Mouse (Mus musculus) neural tube, embryonic 15.5 days (tissue): ENCODE measurements at regions not wholly inside any gene's neighbourhood (a gene's known extent, or its start where the extent isn't known, plus 50 kb on each side); places are given as distances from the start of the nearest gene placed in this dataset.

Source experiments
- ATAC-seq: fragments of 200-750 bp; cut with Nextera tagmentation; 2 replicates; pipeline ENCODE4 v1.8.0; 2017; ENCODE audit warnings: mild to moderate bottlenecking, moderate TSS enrichment, moderate library complexity; ENCODE audit not compliant: low FRiP score
- H3K27ac ChIP-seq: fragments of 300-500 bp; sonication (generic); replicated peaks from 2 replicates; pipeline ENCODE4 v1.5.1; 2015; ENCODE audit warnings: mild to moderate bottlenecking, inconsistent platforms
- H3K27me3 ChIP-seq: fragments of 300-500 bp; sonication (generic); replicated peaks from 2 replicates; pipeline ENCODE4 v1.6.1; 2015; ENCODE audit warnings: inconsistent platforms
- H3K36me3 ChIP-seq: fragments of 300-500 bp; sonication (generic); 2 replicates; pipeline ENCODE4 v1.6.1; 2015; ENCODE audit warnings: inconsistent platforms
- H3K4me1 ChIP-seq: fragments of 300-500 bp; sonication (generic); 2 replicates; pipeline ENCODE4 v1.6.1; 2015; ENCODE audit warnings: inconsistent platforms
- H3K4me2 ChIP-seq: fragments of 300-500 bp; sonication (generic); 2 replicates; pipeline ENCODE4 v1.6.1; 2015; ENCODE audit warnings: inconsistent platforms, mild to moderate bottlenecking, moderate library complexity
- H3K4me3 ChIP-seq: fragments of 300-500 bp; sonication (generic); replicated peaks from 2 replicates; pipeline ENCODE4 v1.5.1; 2015; ENCODE audit warnings: mild to moderate bottlenecking, inconsistent platforms
- H3K9ac ChIP-seq: fragments of 300-500 bp; sonication (generic); replicated peaks from 2 replicates; pipeline ENCODE4 v1.6.1; 2015; ENCODE audit warnings: mild to moderate bottlenecking, inconsistent platforms
- H3K9me3 ChIP-seq: fragments of 300-500 bp; sonication (generic); replicated peaks from 2 replicates; pipeline ENCODE4 v1.6.1; 2016; ENCODE audit warnings: inconsistent platforms
- WGBS: fragments of 180-500 bp; shearing (Covaris S2); methylation state at CpG from one replicate; pipeline ENCODE4 v1.1.7; 2015; ENCODE audit warnings: mixed read lengths; 5-methylcytosine and 5-hydroxymethylcytosine counted together

DNA sequence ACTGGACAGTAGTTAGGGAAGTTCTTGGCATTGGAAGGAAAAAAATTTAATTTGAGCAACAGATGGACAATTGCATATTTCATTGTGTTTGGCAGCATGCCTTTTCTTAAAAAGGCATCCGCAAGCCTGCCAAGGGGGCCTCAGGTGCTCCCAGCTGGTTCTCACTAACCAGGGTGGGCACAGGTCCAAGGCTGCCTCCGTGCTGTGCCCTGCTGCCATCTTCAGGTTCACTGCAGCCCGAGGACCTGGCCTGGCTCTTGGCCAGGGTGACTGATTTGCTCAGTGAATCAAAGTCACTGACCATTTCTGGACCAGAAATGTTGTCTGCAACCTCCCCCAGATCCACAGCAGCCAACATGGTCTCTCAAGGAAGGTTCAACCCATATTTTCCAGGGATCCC lies 263.3 kb upstream of the Mgmt start:
- Histone ChIP-seq H3K9ac (no peak overlapping the region), H3K27me3 (no peaks in the 10 kb centered on the region), H3K4me2 (no peak overlapping the region), H3K4me1 (peaks cover 5% of the 10 kb centered on the region), H3K36me3 (no peaks in the 10 kb centered on the region), H3K9me3 (no peaks in the 10 kb centered on the region), H3K4me3 (no peak overlapping the region), H3K27ac (no peak overlapping the region)
- ATAC-seq = no peak
- WGBS = 51% methylated on average over 3 of the region's 3 CpGs

- no peaks in the 10 kb centered on the region for H3K36me3 ChIP-seq
- no peak overlapping the region for H3K4me3 ChIP-seq
- H3K9me3 ChIP-seq = no peaks in the 10 kb centered on the region
- 39% methylated on average over 5 of the region's 5 CpGs for WGBS
- ATAC-seq = no peak
- no peaks in the 10 kb centered on the region for H3K27me3 ChIP-seq
- H3K4me2 ChIP-seq = no peak overlapping the region
- peaks cover 5% of the 10 kb centered on the region for H3K4me1 ChIP-seq
- H3K9ac ChIP-seq = no peak overlapping the region
- no peak overlapping the region for H3K27ac ChIP-seq
Measured at GRCm38 (mm10) chr7:136640160-136640559, 254.3 kb upstream of the Mgmt start.

GRCm38 (mm10) chr7:136640771-136641170 lies 253.6 kb upstream of the Mgmt start:
- Histone ChIP-seq H3K36me3 (no peaks in the 10 kb centered on the region), H3K27me3 (no peaks in the 10 kb centered on the region), H3K4me3 (no peak overlapping the region), H3K9ac (no peak overlapping the region), H3K4me1 (peaks cover 3% of the 10 kb centered on the region), H3K4me2 (no peak overlapping the region), H3K27ac (no peak overlapping the region), H3K9me3 (no peaks in the 10 kb centered on the region)
- no peak for ATAC-seq
- WGBS = 89% methylated on average over 7 of the region's 7 CpGs

DNA sequence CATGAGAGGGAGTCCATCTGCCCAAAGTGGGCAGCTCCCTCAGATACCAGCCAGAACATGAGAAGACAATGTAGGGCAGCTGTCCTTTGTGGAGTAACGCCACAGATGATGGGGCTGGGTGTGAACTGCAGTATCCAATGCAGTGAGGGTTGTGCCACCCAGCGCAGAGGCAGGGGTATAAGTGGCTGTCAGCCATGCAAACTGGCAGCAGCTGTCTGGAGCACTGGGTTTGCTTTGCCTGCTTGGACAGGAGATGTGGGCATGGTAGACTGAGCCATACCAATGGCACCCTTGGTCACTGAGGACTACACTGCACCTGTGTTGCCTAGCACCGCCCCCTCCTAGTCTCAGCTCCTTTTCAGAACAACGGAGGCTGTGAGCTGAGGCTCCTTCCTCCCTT lies 244.6 kb upstream of the Mgmt start:
- Histone ChIP-seq H3K27ac (no peak overlapping the region), H3K4me2 (no peak overlapping the region), H3K4me3 (no peak overlapping the region), H3K9me3 (no peaks in the 10 kb centered on the region), H3K4me1 (no peaks in the 10 kb centered on the region), H3K9ac (no peak overlapping the region), H3K36me3 (no peaks in the 10 kb centered on the region), H3K27me3 (no peaks in the 10 kb centered on the region)
- 85% methylated on average over 4 of the region's 4 CpGs for WGBS
- no peak for ATAC-seq

GRCm38 (mm10) chr7:136659930-136660329 lies 234.5 kb upstream of the Mgmt start:
- no peak for ATAC-seq
- H3K4me1 ChIP-seq = 0 out of 2 replicates have a peak, but pooled peaks cover 3% of the 10 kb centered on the region
- no peaks in the 10 kb centered on the region for H3K36me3 ChIP-seq
- no peak overlapping the region for H3K4me3 ChIP-seq
- no peak overlapping the region for H3K9ac ChIP-seq
- H3K27ac ChIP-seq = no peak overlapping the region
- no peaks in the 10 kb centered on the region for H3K27me3 ChIP-seq
- no peaks in the 10 kb centered on the region for H3K9me3 ChIP-seq
- no peak overlapping the region for H3K4me2 ChIP-seq

DNA sequence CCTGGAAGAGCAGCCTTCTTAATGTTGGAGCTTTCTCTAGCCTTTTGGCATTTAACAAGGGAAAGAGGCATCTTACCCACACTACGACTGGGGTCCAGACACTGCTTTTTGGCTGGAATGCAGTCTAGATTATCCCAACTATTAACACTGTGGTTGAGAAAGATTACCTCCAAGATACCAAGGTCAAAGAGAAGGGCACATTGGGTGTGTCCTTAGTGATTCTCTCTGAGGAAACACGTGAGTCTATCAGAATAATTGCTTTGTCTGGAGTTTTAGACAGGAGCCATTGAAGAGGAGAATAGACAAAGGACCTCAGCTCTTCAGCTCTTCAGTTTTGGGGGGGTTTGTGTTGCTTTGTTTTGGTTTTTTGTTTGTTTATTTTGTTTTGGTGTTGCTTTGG lies 234.0 kb upstream of the Mgmt start:
- Histone ChIP-seq H3K27ac (no peak overlapping the region), H3K36me3 (no peaks in the 10 kb centered on the region), H3K4me2 (no peak overlapping the region), H3K4me1 (0 out of 2 replicates have a peak, but pooled peaks cover 3% of the 10 kb centered on the region), H3K4me3 (no peak overlapping the region), H3K9me3 (no peaks in the 10 kb centered on the region), H3K9ac (no peak overlapping the region), H3K27me3 (no peaks in the 10 kb centered on the region)
- no peak for ATAC-seq
- WGBS = 75% methylated on average over 2 of the region's 2 CpGs

GRCm38 (mm10) chr7:136664424-136665082 lies 229.9 kb upstream of the Mgmt start:
- no peak for ATAC-seq
- no peaks in the 10 kb centered on the region for H3K27me3 ChIP-seq
- H3K27ac ChIP-seq = no peak overlapping the region
- 0 out of 2 replicates have a peak, but pooled peaks cover 3% of the 10 kb centered on the region for H3K4me1 ChIP-seq
- no peak overlapping the region for H3K9ac ChIP-seq
- no peaks in the 10 kb centered on the region for H3K9me3 ChIP-seq
- H3K36me3 ChIP-seq = no peaks in the 10 kb centered on the region
- WGBS = 47% methylated on average over 10 of the region's 10 CpGs
- H3K4me2 ChIP-seq = no peak overlapping the region
- H3K4me3 ChIP-seq = no peak overlapping the region

GRCm38 (mm10) chr7:136665901-136666300 lies 228.5 kb upstream of the Mgmt start:
- 90% methylated on average over 2 of the region's 2 CpGs for WGBS
- Histone ChIP-seq H3K4me1 (0 out of 2 replicates have a peak, but pooled peaks cover 3% of the 10 kb centered on the region), H3K36me3 (no peaks in the 10 kb centered on the region), H3K9ac (no peak overlapping the region), H3K4me3 (no peak overlapping the region), H3K9me3 (no peaks in the 10 kb centered on the region), H3K4me2 (no peak overlapping the region), H3K27me3 (no peaks in the 10 kb centered on the region), H3K27ac (no peak overlapping the region)
- no peak for ATAC-seq

GRCm38 (mm10) chr7:136666707-136667106 lies 227.7 kb upstream of the Mgmt start:
- Histone ChIP-seq H3K4me1 (0 out of 2 replicates have a peak, but pooled peaks cover 3% of the 10 kb centered on the region), H3K4me2 (no peak overlapping the region), H3K4me3 (no peak overlapping the region), H3K9me3 (no peaks in the 10 kb centered on the region), H3K9ac (no peak overlapping the region), H3K27ac (no peak overlapping the region), H3K36me3 (no peaks in the 10 kb centered on the region), H3K27me3 (no peaks in the 10 kb centered on the region)
- no peak for ATAC-seq
- WGBS = 16% methylated on average over 6 of the region's 6 CpGs

GRCm38 (mm10) chr7:136670675-136671074 lies 223.7 kb upstream of the Mgmt start:
- 80% methylated on average over 7 of the region's 7 CpGs for WGBS
- H3K27ac ChIP-seq = no peak overlapping the region
- H3K4me2 ChIP-seq = no peak overlapping the region
- H3K4me3 ChIP-seq = no peak overlapping the region
- no peaks in the 10 kb centered on the region for H3K9me3 ChIP-seq
- no peaks in the 10 kb centered on the region for H3K36me3 ChIP-seq
- no peak overlapping the region for H3K9ac ChIP-seq
- 0 out of 2 replicates have a peak, but pooled peaks cover 3% of the 10 kb centered on the region for H3K4me1 ChIP-seq
- no peak for ATAC-seq
- peaks cover 6% of the 10 kb centered on the region for H3K27me3 ChIP-seq

DNA sequence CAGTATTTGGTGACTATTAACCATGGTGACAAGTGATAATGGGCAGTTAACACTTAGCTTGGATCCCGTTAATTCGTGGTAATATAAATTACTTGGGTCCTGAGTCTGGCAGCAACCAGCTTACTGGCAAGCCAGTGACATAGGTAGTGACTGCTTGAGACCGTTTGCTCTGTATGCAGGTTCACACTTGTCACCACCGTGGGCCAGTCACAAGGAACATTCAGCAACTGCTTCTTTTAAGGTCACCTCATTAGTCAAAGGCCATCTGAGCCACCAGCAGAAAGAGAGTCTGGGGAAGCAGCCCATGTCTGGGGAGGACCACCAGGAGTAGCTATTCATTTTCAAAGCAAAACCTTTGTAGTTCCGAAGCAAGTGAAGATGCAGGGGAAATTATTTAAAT lies 220.3 kb upstream of the Mgmt start:
- Histone ChIP-seq H3K4me3 (no peak overlapping the region), H3K4me1 (peaks cover 23% of the 10 kb centered on the region), H3K27ac (no peak overlapping the region), H3K9ac (no peak overlapping the region), H3K4me2 (no peak overlapping the region), H3K36me3 (no peaks in the 10 kb centered on the region), H3K9me3 (no peaks in the 10 kb centered on the region), H3K27me3 (peaks cover 6% of the 10 kb centered on the region)
- no peak for ATAC-seq
- 45% methylated on average over 5 of the region's 5 CpGs for WGBS

DNA sequence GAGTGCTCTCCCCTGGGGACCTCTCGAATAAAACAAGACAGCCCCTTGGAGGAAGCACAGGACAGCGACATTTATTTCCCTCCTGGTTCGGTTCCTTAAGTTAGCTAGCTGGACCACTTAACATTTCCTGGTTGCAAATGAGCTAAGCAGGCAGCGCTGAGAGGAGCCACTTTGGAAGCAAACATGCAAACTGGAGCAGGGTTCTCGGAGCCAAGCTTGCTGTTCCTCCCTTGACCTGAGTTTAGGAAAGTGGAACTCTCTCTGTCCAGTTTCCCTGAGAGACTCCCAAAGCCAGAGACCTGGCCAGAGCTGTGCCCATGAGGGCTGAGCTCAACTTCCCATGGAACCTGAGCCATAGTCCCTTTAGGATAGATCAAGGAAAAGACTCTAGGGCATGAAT lies 219.4 kb upstream of the Mgmt start:
- no peak for ATAC-seq
- Histone ChIP-seq H3K27ac (no peak overlapping the region), H3K27me3 (peaks cover 6% of the 10 kb centered on the region), H3K4me2 (no peak overlapping the region), H3K9me3 (no peaks in the 10 kb centered on the region), H3K36me3 (no peaks in the 10 kb centered on the region), H3K9ac (no peak overlapping the region), H3K4me1 (peaks cover 29% of the 10 kb centered on the region), H3K4me3 (no peak overlapping the region)
- WGBS = 53% methylated on average over 5 of the region's 5 CpGs
